In the genomic region with DNA sequence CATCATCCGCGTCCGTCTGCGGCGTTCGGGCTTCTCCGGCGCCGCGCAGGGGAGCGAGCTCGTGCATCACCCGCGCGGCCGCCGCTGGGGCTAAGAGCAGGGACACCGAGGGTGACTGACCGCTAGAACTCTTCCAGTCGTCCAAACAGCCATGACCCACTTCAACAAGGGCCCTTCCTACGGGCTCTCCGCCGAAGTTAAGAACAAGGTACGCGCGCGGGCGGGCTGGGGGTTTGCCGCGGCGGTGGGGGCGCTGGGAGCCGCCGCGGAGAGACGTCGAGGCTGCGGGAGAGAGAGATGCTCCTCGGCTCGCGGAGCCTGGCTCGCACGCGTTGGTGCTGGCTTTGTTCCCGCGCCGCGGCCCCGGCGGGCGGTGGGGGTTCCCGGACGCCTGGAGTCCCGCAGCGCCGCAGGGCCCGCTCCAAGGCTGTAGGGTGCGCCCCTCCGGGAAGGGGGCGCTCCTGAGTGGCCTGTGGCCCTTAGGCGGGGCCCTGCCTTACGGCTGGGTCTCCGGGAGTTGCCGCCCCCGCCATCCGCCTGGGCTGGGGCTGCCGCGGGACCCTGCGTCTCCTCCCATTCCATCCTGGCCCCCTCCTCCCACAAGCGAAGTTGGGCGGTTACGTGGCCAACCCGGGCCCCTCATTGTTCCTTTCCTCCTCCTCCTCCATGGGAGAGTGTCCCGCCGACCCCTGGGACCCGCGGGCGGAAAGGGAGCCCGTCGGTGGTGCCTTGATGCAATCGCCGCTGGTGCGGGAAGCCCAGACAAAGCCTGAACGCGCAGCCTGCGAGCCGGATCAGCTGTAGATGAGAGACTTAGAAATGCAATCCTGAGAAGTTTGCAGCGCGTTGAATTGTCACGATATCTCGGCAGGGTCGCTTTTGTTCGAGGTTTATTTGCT, we compare ENCODE assay signal across 8 mouse cellular contexts. TPM values are rescaled to one million over a fixed set of nuclear protein-coding genes. Genes with fewer than 3 reads are reported as not detected.
A peak's percentile ranks its signal among the peaks of the same experiment; 100 is the strongest.
DNase-seq lines count a peak whose midpoint lies in the region; ATAC-seq lines count a peak whose summit lies in the region.

No protein-coding gene starts in this region.

- ATAC-seq in inflammation-experienced regulatory T-cells, adult 6 months = peak; percentile 61

- peak; percentile 91 for DNase-seq in adrenal gland, adult 2 months
- DNase-seq in embryo, embryonic 10.5 days (ENCODE audit: low spot score) = peak; percentile 85
- peak; percentile 79 for DNase-seq in gastrocnemius, postnatal 10 days
- DNase-seq in left cerebral cortex, postnatal 25 days (ENCODE audit: low spot score in 2 of 2) = peak; percentile 58 to 61
- peak; percentile 89 for DNase-seq in mesoderm, embryonic 11.5 days (ENCODE audit: low read depth, low spot score)
- peak; percentile 75 for DNase-seq in right cerebral cortex, postnatal 4 days
- peak; percentile 83 for DNase-seq in yolk sac, embryonic 10.5 days (ENCODE audit: low spot score)

- intact Hi-C loops in left cerebral cortex, postnatal 25 days (cut with DNase I) = loop anchor here (2.0 to 5.0 kb wide), 3 partner anchors 70 to 116 kb away; no protein-coding TSS in a partner anchor

RNA-seq across cellular contexts. Expression of gene Cnn3, which starts 0.6 kb away (rescaled TPM):
- total RNA-seq in adrenal gland, adult 2 months (2021) = 100 to 1,000 TPM; 282 to 367 TPM
- 182 and 197 TPM in 2 replicates for polyA plus RNA-seq in adrenal gland, adult 2 months (2012; rRNA removed)
- 100 to 1,000 TPM in 1 of 2 experiments, 10 to 100 TPM in 1; 96.7 to 113 TPM for total RNA-seq in gastrocnemius, postnatal 10 days (2021)
- polyA plus RNA-seq in inflammation-experienced regulatory T-cells, adult 6 months (2017; shearing (Covaris generic)) = 1 to 10 TPM; 1.4 to 2.3 (median 2.1) TPM
- 10 to 100 TPM; 66.1 to 66.7 TPM for total RNA-seq in left cerebral cortex, postnatal 25 days (2021)

Comparison
In these comparisons a context has a peak if more than half of its experiments do, and no peak if none do; other contexts are left out.
1. Peak in every context shown above with its lines: DNase-seq and ATAC-seq.